Mouse (Mus musculus) heart, adult 2 months (tissue): ENCODE results near the gene Enpp1.
A peak's percentile ranks its signal among the peaks of the same experiment; 100 is the strongest.

ENCODE experiments used
- CTCF ChIP-seq: fragments of 200-600 bp; IDR thresholded peaks from 2 replicates; pipeline ENCODE4 v1.8.1; 2022; ENCODE audit warnings: antibody characterized with exemption, mild to moderate bottlenecking, moderate library complexity
- POLR2A ChIP-seq: fragments of 200-500 bp; IDR thresholded peaks from 2 replicates; pipeline ENCODE4 v1.6.1; 2011; ENCODE audit warnings: mild to moderate bottlenecking, low read depth, low read length, control low read depth; ENCODE audit not compliant: insufficient read depth

- TF ChIP-seq CTCF (peak; percentile 9; the same call in 1 of the 2 replicates), POLR2A (peak; percentile 57; the same call in 1 of the 2 replicates)
Observed at GRCm38 (mm10) chr10:24711480-24712366, at the start of gene Enpp1.
